Mouse (Mus musculus) intestine, embryonic 14.5 days (tissue): Measurements from ENCODE around the gene Fam186a. TPM values are rescaled to one million over a fixed set of nuclear protein-coding genes. Genes with fewer than 3 reads are reported as not detected.
A peak's percentile ranks its signal among the peaks of the same experiment; 100 is the strongest.
"Not testable (repeated sequence)": the region's sequence is repeated elsewhere in the genome, so short reads cannot be mapped to it uniquely, and the experiment has no call there.

Source experiments
- ATAC-seq: fragments of 200-750 bp; cut with Nextera tagmentation; replicated peaks from 2 replicates; pipeline ENCODE4 v1.8.0; 2017; ENCODE audit warnings: low read depth, moderate number of reproducible peaks, moderate TSS enrichment, moderate library complexity; ENCODE audit not compliant: low FRiP score, low TSS enrichment
- DNase-seq: peaks from one replicate; pipeline ENCODE4 v3.0.0-alpha.2; 2018; ENCODE audit warnings: low spot score
- H3K27ac ChIP-seq: fragments of 300-500 bp; sonication (generic); 2 replicates; pipeline ENCODE4 v1.5.1; 2014; ENCODE audit warnings: low read depth, mild to moderate bottlenecking, control low read depth
- H3K27me3 ChIP-seq: fragments of 300-500 bp; sonication (generic); replicated peaks from 2 replicates; pipeline ENCODE4 v1.6.1; 2014; ENCODE audit warnings: low read length, control low read depth; ENCODE audit not compliant: control insufficient read depth, insufficient read depth
- H3K36me3 ChIP-seq: fragments of 300-500 bp; sonication (generic); 2 replicates; pipeline ENCODE4 v1.6.1; 2014; ENCODE audit warnings: low read length, control low read depth; ENCODE audit not compliant: control insufficient read depth, insufficient read depth
- H3K4me1 ChIP-seq: fragments of 300-500 bp; sonication (generic); replicated peaks from 2 replicates; pipeline ENCODE4 v1.6.1; 2014; ENCODE audit warnings: low read length, control low read depth, mixed read lengths; ENCODE audit not compliant: control insufficient read depth, insufficient read depth
- H3K4me2 ChIP-seq: fragments of 300-500 bp; sonication (generic); 2 replicates; pipeline ENCODE4 v1.6.1; 2014; ENCODE audit warnings: low read length
- H3K4me3 ChIP-seq: fragments of 300-500 bp; sonication (generic); 2 replicates; pipeline ENCODE4 v1.5.1; 2014; ENCODE audit warnings: low read depth, low read length, control low read depth, mixed read lengths
- H3K9ac ChIP-seq: fragments of 300-500 bp; sonication (generic); 2 replicates; pipeline ENCODE4 v1.6.1; 2014; ENCODE audit warnings: mild to moderate bottlenecking, low read length
- H3K9me3 ChIP-seq: fragments of 300-500 bp; sonication (generic); 2 replicates; pipeline ENCODE4 v1.6.1; 2016; ENCODE audit warnings: low read length, control low read depth; ENCODE audit not compliant: control insufficient read depth
- WGBS: fragments of 180-500 bp; shearing (Covaris S2); extraction: QIAGEN DNeasy Blood & Tissue Kit; methylation state at CpG from one replicate; pipeline ENCODE4 v1.1.7; 2014; 5-methylcytosine and 5-hydroxymethylcytosine counted together
- polyA plus RNA-seq: library from polyadenylated mRNA; unstranded; fragments of >200 nt; fragmentation: Nextera tagmentation; extraction: Ambion mirVana; gene quantifications from 2 replicates; pipeline ENCODE4 v1.2.1, GENCODE M21; 2014

Fam186a gene
- polyA plus RNA-seq, 1 experiment from 2014 or later = 0.01 TPM

DNA sequence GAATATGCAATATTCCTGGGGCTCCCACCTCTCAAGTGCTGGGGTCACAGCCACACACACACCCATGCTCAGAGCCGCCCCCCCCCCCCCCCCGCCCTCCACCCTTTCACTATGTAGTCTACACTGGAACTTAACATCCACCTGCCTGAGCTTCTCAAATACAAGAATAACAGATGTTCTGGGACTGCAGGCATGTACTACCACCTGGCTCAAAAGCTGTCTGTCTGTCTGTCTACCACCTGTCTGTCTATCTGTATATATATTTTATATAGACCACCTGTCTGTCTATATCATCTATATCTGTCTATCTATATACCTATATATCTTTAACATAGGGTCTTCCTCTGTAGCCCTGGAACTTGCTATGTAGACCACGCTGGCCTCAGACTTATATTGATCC is 75.5 kb downstream of the Fam186a start:
- H3K9me3 ChIP-seq = no peaks in the 10 kb centered on the region
- no peak for ATAC-seq
- H3K27me3 ChIP-seq = no peaks in the 10 kb centered on the region
- H3K27ac ChIP-seq = no peak overlapping the region
- H3K36me3 ChIP-seq = no peaks in the 10 kb centered on the region
- no peak overlapping the region for H3K4me2 ChIP-seq
- no peak overlapping the region for H3K4me3 ChIP-seq
- H3K9ac ChIP-seq = no peak overlapping the region
- WGBS = 74% methylated on average over 1 of the region's 3 CpGs
- peaks cover 6% of the 10 kb centered on the region for H3K4me1 ChIP-seq
- DNase-seq = no peak

DNA sequence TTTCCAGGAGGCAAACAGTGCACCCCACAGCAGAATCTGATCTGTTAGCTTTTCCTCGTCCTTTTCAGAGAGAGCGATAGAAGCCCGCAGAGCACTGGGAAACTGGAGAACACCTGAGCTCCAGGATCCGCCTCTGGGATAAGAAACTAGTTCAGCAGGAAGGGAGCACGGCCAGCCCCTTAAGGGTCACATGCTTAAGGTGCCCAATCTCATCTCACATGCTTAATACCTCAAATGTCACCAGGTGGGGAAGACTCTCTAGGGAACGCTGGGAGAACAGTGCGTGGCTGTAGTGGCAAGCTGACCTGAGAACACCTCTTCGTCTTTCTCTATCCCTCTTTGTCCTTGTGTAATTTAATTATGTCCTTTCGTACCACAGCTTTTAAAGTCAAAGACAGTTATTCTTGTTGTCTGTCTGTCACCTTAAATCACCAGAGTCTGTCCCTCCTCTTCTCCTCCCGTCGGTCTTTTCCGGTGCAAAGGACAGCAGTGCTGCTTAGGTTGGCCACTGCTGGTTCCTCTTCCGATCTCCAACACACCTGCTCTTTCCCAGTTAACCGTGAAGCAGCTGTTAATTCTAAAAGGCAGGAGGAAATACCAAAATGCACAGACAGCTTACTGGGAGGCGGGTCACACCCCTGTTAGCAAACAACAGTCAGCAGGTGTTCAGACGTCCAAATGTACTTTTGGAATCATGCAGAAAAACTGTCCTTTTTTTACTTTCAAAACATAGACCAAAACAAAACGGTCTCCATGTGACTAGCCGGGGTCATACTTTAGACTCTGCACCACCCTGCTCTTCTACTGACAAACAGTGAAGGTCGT is 76.2 kb downstream of the Fam186a start:
- WGBS = 37% methylated on average over 19 of the region's 19 CpGs
- Histone ChIP-seq H3K4me2 (peak overlapping the region; percentile 35), H3K9me3 (no peaks in the 10 kb centered on the region), H3K4me1 (peaks cover 6% of the 10 kb centered on the region), H3K27ac (peak overlapping the region; percentile 61), H3K27me3 (no peaks in the 10 kb centered on the region), H3K4me3 (no peak overlapping the region), H3K36me3 (no peaks in the 10 kb centered on the region), H3K9ac (no peak overlapping the region)
- peak; percentile 61; the same call in 1 of the 2 replicates for ATAC-seq
- DNase-seq = no peak

DNA sequence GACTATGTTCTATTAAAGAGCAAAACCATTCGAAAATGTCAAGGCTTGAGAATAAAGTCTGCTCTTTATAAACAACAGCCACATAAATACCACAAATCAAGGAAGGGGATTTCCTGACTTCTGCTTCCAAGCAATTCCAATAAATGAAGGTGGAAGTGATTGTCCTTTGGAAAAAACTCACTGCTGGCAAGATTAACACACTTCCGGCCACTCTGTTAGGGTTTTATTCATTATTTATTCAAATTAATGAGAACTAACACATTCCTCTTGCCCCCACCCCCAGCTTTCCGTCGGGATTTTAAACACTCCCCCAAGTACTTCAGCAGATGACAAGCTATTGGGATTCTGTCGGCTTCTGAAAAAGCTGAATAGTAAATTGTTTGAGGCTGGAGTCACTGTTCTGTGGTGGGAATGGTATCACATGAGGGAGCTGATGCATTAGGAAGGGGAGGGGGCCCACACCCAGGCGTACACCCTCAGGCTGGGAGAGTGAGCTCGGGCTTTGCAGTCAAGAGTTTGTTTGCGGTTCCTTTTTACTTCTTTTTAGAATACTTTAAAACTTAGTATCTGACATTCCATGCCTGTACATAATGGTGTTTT is 77.5 kb downstream of the Fam186a start:
- no peaks in the 10 kb centered on the region for H3K27me3 ChIP-seq
- peak overlapping the region; percentile 22; the same call in 1 of the 2 replicates for H3K4me2 ChIP-seq
- H3K4me3 ChIP-seq = no peak overlapping the region
- H3K4me1 ChIP-seq = peaks cover 6% of the 10 kb centered on the region
- no peaks in the 10 kb centered on the region for H3K36me3 ChIP-seq
- peak overlapping the region; percentile 47; the same call in 1 of the 2 replicates for H3K27ac ChIP-seq
- H3K9me3 ChIP-seq = no peaks in the 10 kb centered on the region
- WGBS = 26% methylated on average over 8 of the region's 8 CpGs
- no peak overlapping the region for H3K9ac ChIP-seq
- ATAC-seq (no peak), DNase-seq (no peak)

DNA sequence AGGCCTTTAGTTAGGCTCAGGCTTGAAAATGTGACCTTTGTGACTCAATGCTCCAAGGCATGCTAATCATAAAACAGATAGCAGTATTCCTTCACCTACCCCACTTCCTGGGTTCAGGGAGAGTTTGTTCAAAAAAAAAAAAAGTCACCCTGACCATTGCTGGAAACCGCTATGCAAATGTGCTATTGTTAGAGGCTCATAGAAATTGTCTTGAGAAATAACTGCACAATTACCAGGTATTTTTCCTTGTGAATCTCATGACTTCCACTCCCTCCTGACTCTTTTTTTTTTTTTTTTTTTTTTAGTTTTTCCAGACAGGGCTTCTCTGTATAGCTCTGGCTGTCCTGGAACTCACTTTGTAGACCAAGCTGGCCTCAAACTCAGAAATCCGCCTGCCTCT is 79.7 kb downstream of the Fam186a start:
- H3K4me3 ChIP-seq, H3K27ac ChIP-seq, H3K36me3 ChIP-seq, H3K4me1 ChIP-seq, H3K27me3 ChIP-seq, DNase-seq, H3K9me3 ChIP-seq, H3K9ac ChIP-seq, H3K4me2 ChIP-seq, ATAC-seq: not testable (repeated sequence)
- 91% methylated on average over 2 of the region's 2 CpGs for WGBS

DNA sequence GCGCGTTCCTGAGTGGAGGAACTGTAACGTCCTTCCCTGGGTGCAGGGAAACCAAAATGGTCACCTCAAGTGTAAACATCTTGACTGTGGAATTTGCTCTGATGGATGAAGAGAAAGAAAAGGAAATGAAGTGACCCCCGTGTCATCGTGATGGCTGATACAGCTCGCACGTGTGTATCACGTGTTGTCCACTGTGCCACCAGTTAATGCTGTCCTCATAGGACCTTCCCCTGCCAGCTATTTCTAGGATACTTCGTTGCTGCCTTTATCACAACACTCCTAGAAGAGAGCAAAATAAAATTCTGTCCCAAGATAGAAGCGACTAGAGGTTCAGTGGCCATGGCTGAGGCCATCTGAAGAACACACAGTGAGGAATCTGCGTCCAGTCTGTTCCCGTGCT is 82.8 kb downstream of the Fam186a start:
- Histone ChIP-seq H3K9me3 (no peaks in the 10 kb centered on the region), H3K36me3 (no peaks in the 10 kb centered on the region), H3K27ac (no peak overlapping the region), H3K4me1 (no peaks in the 10 kb centered on the region), H3K4me3 (no peak overlapping the region), H3K4me2 (no peak overlapping the region), H3K27me3 (no peaks in the 10 kb centered on the region), H3K9ac (no peak overlapping the region)
- DNase-seq (no peak), ATAC-seq (no peak)
- WGBS = 70% methylated on average over 12 of the region's 12 CpGs

DNA sequence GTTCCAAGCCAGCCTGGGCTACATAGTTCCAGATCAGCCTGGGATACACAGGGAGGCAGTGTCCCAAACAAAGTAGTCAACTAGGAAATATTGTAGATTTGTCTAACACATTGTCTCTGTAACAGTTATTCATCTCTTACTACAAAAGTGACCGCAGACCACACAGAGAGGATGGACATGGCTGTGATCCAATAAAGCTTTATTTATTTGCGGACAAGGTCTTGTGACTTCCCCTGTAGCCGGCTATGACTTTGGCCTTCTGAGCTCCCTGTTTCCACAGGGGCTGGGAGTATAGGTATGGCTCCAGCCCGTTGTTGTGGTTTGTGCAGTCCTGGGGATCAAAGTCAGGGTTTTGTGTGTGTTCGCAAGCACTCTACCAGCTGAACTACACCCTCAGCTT is 88.3 kb downstream of the Fam186a start:
- H3K27me3 ChIP-seq = no peaks in the 10 kb centered on the region
- H3K9ac ChIP-seq = no peak overlapping the region
- ATAC-seq (no peak), DNase-seq (no peak)
- H3K4me2 ChIP-seq = no peak overlapping the region
- H3K9me3 ChIP-seq = no peaks in the 10 kb centered on the region
- no peak overlapping the region for H3K27ac ChIP-seq
- H3K4me3 ChIP-seq = no peak overlapping the region
- 86% methylated on average over 5 of the region's 5 CpGs for WGBS
- H3K4me1 ChIP-seq = peaks cover 12% of the 10 kb centered on the region
- no peaks in the 10 kb centered on the region for H3K36me3 ChIP-seq

DNA sequence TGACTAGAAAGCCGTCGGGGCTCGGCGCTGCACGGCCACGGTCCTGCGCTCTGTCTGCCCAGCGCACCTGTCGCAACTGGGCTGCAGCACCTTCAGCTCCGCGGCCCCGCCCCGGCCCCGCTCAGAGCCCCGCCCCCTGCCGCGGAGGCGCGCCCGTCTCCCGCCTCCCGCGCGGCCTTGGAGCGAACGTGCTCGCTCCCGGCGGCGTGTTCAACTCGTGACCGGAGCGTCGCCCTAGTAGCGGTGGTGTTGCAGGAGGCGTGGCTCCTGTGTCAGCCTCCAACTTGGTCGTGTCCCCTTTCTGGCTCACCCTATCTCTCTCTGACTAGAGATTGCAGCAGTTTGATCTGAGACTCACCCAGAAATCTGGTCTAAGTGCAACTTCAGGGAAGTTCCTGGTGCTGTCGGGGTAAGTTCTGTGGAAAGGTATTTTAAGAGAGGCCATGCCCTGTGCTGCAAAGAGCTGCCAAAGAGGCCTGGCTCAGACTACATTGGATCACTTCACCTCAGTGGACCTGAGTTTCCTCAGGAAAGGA is 91.5 kb downstream of the Fam186a start, which contains the start of gene Lima1:
Gene Lima1 (minus strand): TSS at position 123 of the 536 bp plus-strand sequence.
- H3K4me3 ChIP-seq = peak within 1 kb of the TSS; percentile 77
- H3K36me3 ChIP-seq = no peaks in the 10 kb centered on the region
- H3K27me3 ChIP-seq = no peaks in the 10 kb centered on the region
- peaks cover 12% of the 10 kb centered on the region for H3K4me1 ChIP-seq
- peak within 1 kb of the TSS; percentile 91 for H3K4me2 ChIP-seq
- H3K27ac ChIP-seq = peak within 1 kb of the TSS; percentile 51
- ATAC-seq (peak; percentile 94), DNase-seq (peak; percentile 94)
- 1% methylated on average over 38 of the region's 38 CpGs for WGBS
- H3K9ac ChIP-seq = peak within 1 kb of the TSS; percentile 64
- H3K9me3 ChIP-seq = no peaks in the 10 kb centered on the region

DNA sequence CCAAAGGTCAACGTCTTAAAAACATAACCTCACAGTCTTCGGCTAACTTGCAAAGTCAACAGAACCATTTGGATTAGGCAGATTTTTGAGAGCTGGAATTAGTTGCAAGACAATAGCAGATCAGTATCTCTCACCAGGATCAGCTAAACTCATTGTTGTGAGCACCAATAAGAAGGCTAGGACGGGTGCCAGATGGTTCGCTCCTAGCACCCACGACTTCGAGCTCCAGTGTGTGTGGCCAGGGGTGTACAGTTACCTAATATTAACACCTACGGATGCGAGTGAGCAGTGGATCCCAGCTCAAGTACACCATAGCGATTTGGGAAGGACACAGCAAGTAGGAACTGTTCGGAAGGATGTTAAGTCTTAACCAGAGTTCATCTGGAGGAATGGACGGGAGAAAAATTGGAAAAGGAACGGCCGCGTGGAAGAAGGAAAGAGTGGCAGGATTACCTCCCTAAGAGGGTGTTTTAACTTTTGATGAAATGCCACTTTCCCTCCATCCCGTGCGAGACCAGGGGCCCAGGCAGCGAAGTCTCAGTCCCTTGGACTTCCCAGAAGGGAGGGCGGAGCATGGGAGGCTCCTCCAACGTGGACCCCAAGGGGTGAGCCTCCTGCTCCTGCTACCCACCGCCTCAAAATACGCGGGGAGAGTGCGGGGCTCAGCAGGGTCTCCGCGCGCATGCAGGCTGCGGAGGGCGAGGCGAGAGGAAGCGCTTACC is 92.1 kb downstream of the Fam186a start:
- DNase-seq = no peak
- Histone ChIP-seq H3K4me3 (peak overlapping the region; percentile 77), H3K9ac (peak overlapping the region; percentile 64), H3K36me3 (no peaks in the 10 kb centered on the region), H3K4me1 (peaks cover 12% of the 10 kb centered on the region), H3K9me3 (no peaks in the 10 kb centered on the region), H3K27ac (peak overlapping the region; percentile 51; the same call in 1 of the 2 replicates), H3K4me2 (peak overlapping the region; percentile 91), H3K27me3 (no peaks in the 10 kb centered on the region)
- peak; percentile 80 for ATAC-seq
- WGBS = 4% methylated on average over 30 of the region's 30 CpGs
